Mouse (Mus musculus): ENCODE measurements around the gene Cmbl. TPM values are rescaled to one million over a fixed set of nuclear protein-coding genes. Genes with fewer than 3 reads are reported as not detected.
"Not testable (repeated sequence)": the region's sequence is repeated elsewhere in the genome, so short reads cannot be mapped to it uniquely, and the experiment has no call there.

Cmbl gene
- polyA plus RNA-seq, 1 experiment from 2014 or later: 5.9 TPM

GRCm38 (mm10) chr15:31569325-31570022 lies 4.3 kb downstream of the Cmbl start:
- Histone ChIP-seq H3K9ac (ENCODE audit: low read depth, low read length) (no peak overlapping the region), H3K4me2 (replicated peaks; ENCODE audit: low read depth, low read length) (no peak overlapping the region), H3K4me1 (ENCODE audit: control insufficient read depth, insufficient read depth, low read length) (peaks cover 4% of the 10 kb centered on the region; the same call in 1 of the 2 replicates), H3K36me3 (ENCODE audit: control insufficient read depth, insufficient read depth, low read length) (no peaks in the 10 kb centered on the region), H3K27me3 (ENCODE audit: control insufficient read depth, insufficient read depth, low read length) (no peaks in the 10 kb centered on the region), H3K9me3 (ENCODE audit: control insufficient read depth, low read length) (no peaks in the 10 kb centered on the region), H3K4me3 (ENCODE audit: low read length) (no peak overlapping the region), H3K27ac (ENCODE audit: low read depth, low read length) (no peak overlapping the region)
- 61% methylated on average over 9 of the region's 9 CpGs for WGBS
- ATAC-seq (ENCODE audit: low FRiP score, low TSS enrichment): no peak; the same call in 1 of the 2 replicates

GRCm38 (mm10) chr15:31570959-31571358 lies 5.8 kb downstream of the Cmbl start:
- no peak overlapping the region for H3K4me2 ChIP-seq (replicated peaks; ENCODE audit: low read depth, low read length)
- no peak overlapping the region for H3K4me3 ChIP-seq (ENCODE audit: low read length)
- no peak for ATAC-seq (ENCODE audit: low FRiP score, low TSS enrichment)
- H3K4me1 ChIP-seq (ENCODE audit: control insufficient read depth, insufficient read depth, low read length): peaks cover 4% of the 10 kb centered on the region; the same call in 1 of the 2 replicates
- H3K36me3 ChIP-seq (ENCODE audit: control insufficient read depth, insufficient read depth, low read length): no peaks in the 10 kb centered on the region
- WGBS: 84% methylated on average over 8 of the region's 8 CpGs
- no peaks in the 10 kb centered on the region for H3K9me3 ChIP-seq (ENCODE audit: control insufficient read depth, low read length)
- H3K27ac ChIP-seq (ENCODE audit: low read depth, low read length): no peak overlapping the region
- H3K27me3 ChIP-seq (ENCODE audit: control insufficient read depth, insufficient read depth, low read length): no peaks in the 10 kb centered on the region
- H3K9ac ChIP-seq (ENCODE audit: low read depth, low read length): no peak overlapping the region

GRCm38 (mm10) chr15:31571906-31572722 lies 6.9 kb downstream of the Cmbl start:
- Histone ChIP-seq H3K27me3 (ENCODE audit: control insufficient read depth, insufficient read depth, low read length) (no peaks in the 10 kb centered on the region), H3K36me3 (ENCODE audit: control insufficient read depth, insufficient read depth, low read length) (no peaks in the 10 kb centered on the region), H3K9me3 (ENCODE audit: control insufficient read depth, low read length) (no peaks in the 10 kb centered on the region), H3K4me1 (ENCODE audit: control insufficient read depth, insufficient read depth, low read length) (peaks cover 4% of the 10 kb centered on the region; the same call in 1 of the 2 replicates), H3K4me3 (ENCODE audit: low read length) (no peak overlapping the region), H3K9ac (ENCODE audit: low read depth, low read length) (no peak overlapping the region), H3K4me2 (replicated peaks; ENCODE audit: low read depth, low read length) (no peak overlapping the region), H3K27ac (ENCODE audit: low read depth, low read length) (no peak overlapping the region)
- no peak for ATAC-seq (ENCODE audit: low FRiP score, low TSS enrichment)
- 86% methylated on average over 16 of the region's 16 CpGs for WGBS

- Histone ChIP-seq H3K9ac (ENCODE audit: low read depth, low read length) (no peak overlapping the region), H3K27ac (ENCODE audit: low read depth, low read length) (no peak overlapping the region), H3K4me1 (ENCODE audit: control insufficient read depth, insufficient read depth, low read length) (peaks cover under 1% of the 10 kb centered on the region; the same call in 1 of the 2 replicates), H3K36me3 (ENCODE audit: control insufficient read depth, insufficient read depth, low read length) (no peaks in the 10 kb centered on the region), H3K4me2 (replicated peaks; ENCODE audit: low read depth, low read length) (no peak overlapping the region), H3K9me3 (ENCODE audit: control insufficient read depth, low read length) (no peaks in the 10 kb centered on the region), H3K27me3 (ENCODE audit: control insufficient read depth, insufficient read depth, low read length) (no peaks in the 10 kb centered on the region), H3K4me3 (ENCODE audit: low read length) (no peak overlapping the region)
- no peak for ATAC-seq (ENCODE audit: low FRiP score, low TSS enrichment)
- WGBS: 88% methylated on average over 4 of the region's 4 CpGs
Measured at GRCm38 (mm10) chr15:31573287-31573686, 8.1 kb downstream of the Cmbl start.

- H3K27me3 ChIP-seq (ENCODE audit: control insufficient read depth, insufficient read depth, low read length): no peaks in the 10 kb centered on the region
- no peak for ATAC-seq (ENCODE audit: low FRiP score, low TSS enrichment)
- H3K4me1 ChIP-seq (ENCODE audit: control insufficient read depth, insufficient read depth, low read length): no peaks in the 10 kb centered on the region; the same call in 1 of the 2 replicates
- H3K9me3 ChIP-seq (ENCODE audit: control insufficient read depth, low read length): no peaks in the 10 kb centered on the region
- no peak overlapping the region for H3K9ac ChIP-seq (ENCODE audit: low read depth, low read length)
- no peak overlapping the region for H3K4me3 ChIP-seq (ENCODE audit: low read length)
- no peak overlapping the region for H3K4me2 ChIP-seq (replicated peaks; ENCODE audit: low read depth, low read length)
- no peak overlapping the region for H3K27ac ChIP-seq (ENCODE audit: low read depth, low read length)
- H3K36me3 ChIP-seq (ENCODE audit: control insufficient read depth, insufficient read depth, low read length): no peaks in the 10 kb centered on the region
Measured at GRCm38 (mm10) chr15:31573692-31574091, 8.5 kb downstream of the Cmbl start.

GRCm38 (mm10) chr15:31576076-31576475 lies 10.9 kb downstream of the Cmbl start:
- 61% methylated on average over 5 of the region's 5 CpGs for WGBS
- Histone ChIP-seq H3K27me3 (ENCODE audit: control insufficient read depth, insufficient read depth, low read length) (no peaks in the 10 kb centered on the region), H3K9me3 (ENCODE audit: control insufficient read depth, low read length) (no peaks in the 10 kb centered on the region), H3K9ac (ENCODE audit: low read depth, low read length) (no peak overlapping the region), H3K4me1 (ENCODE audit: control insufficient read depth, insufficient read depth, low read length) (no peaks in the 10 kb centered on the region), H3K36me3 (ENCODE audit: control insufficient read depth, insufficient read depth, low read length) (no peaks in the 10 kb centered on the region), H3K27ac (ENCODE audit: low read depth, low read length) (no peak overlapping the region), H3K4me3 (ENCODE audit: low read length) (no peak overlapping the region), H3K4me2 (replicated peaks; ENCODE audit: low read depth, low read length) (no peak overlapping the region)
- no peak for ATAC-seq (ENCODE audit: low FRiP score, low TSS enrichment)

- H3K27me3 ChIP-seq (ENCODE audit: control insufficient read depth, insufficient read depth, low read length); H3K9ac ChIP-seq (ENCODE audit: low read depth, low read length); H3K27ac ChIP-seq (ENCODE audit: low read depth, low read length); ATAC-seq (ENCODE audit: low FRiP score, low TSS enrichment); H3K36me3 ChIP-seq (ENCODE audit: control insufficient read depth, insufficient read depth, low read length); H3K4me3 ChIP-seq (ENCODE audit: low read length); H3K4me1 ChIP-seq (ENCODE audit: control insufficient read depth, insufficient read depth, low read length); H3K4me2 ChIP-seq (replicated peaks; ENCODE audit: low read depth, low read length); H3K9me3 ChIP-seq (ENCODE audit: control insufficient read depth, low read length): not testable (repeated sequence)
- 92% methylated on average over 2 of the region's 2 CpGs for WGBS
Measured at GRCm38 (mm10) chr15:31581086-31581485, 15.9 kb downstream of the Cmbl start.

GRCm38 (mm10) chr15:31583304-31584085 lies 18.3 kb downstream of the Cmbl start:
- Histone ChIP-seq H3K4me3 (ENCODE audit: low read length) (no peak overlapping the region), H3K36me3 (ENCODE audit: control insufficient read depth, insufficient read depth, low read length) (no peaks in the 10 kb centered on the region), H3K4me2 (replicated peaks; ENCODE audit: low read depth, low read length) (no peak overlapping the region), H3K9me3 (ENCODE audit: control insufficient read depth, low read length) (no peaks in the 10 kb centered on the region), H3K27ac (ENCODE audit: low read depth, low read length) (no peak overlapping the region), H3K27me3 (ENCODE audit: control insufficient read depth, insufficient read depth, low read length) (no peaks in the 10 kb centered on the region), H3K9ac (ENCODE audit: low read depth, low read length) (no peak overlapping the region), H3K4me1 (ENCODE audit: control insufficient read depth, insufficient read depth, low read length) (no peaks in the 10 kb centered on the region)
- no peak for ATAC-seq (ENCODE audit: low FRiP score, low TSS enrichment)
- WGBS: 94% methylated on average over 13 of the region's 13 CpGs

Measured in kidney, embryonic 14.5 days (tissue).